Mouse (Mus musculus) liver, adult 2 months (tissue): ENCODE results near the gene Cacna2d1.

ENCODE experiments used
- CTCF ChIP-seq: fragments of 200-500 bp; IDR thresholded peaks from 2 replicates; pipeline ENCODE4 v1.5.1; 2011; ENCODE audit warnings: low read depth, low read length, control low read depth
- POLR2A ChIP-seq: fragments of 200-500 bp; IDR thresholded peaks from 2 replicates; pipeline ENCODE4 v1.6.1; 2011; ENCODE audit warnings: low read length, control low read depth; ENCODE audit not compliant: insufficient read depth; ENCODE audit errors: extremely low read depth

DNA sequence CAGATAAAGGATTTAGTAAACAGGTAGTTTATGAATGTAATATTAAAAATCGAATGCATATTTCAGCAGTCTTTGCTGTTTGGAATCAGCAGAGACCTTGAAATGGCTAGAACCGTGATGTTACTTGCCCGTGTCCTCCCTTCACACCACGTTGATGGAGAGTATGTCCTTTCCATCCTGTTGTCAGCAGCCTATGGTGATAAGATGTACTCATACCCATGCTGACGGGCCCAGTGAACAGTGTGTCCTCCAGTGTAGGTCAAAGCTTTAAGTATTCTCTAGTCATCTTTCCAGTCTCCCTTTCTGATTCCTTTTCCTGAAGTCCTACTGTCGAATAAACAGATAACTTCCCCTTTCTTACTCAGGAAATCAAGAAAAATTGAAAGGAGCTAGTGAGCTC, 72.5 kb downstream of the Cacna2d1 start:
- no peak for TF ChIP-seq CTCF
- TF ChIP-seq POLR2A = no peak
